Mouse (Mus musculus): Measurements from ENCODE around the gene Chn2. TPM values are rescaled to one million over a fixed set of nuclear protein-coding genes. Genes with fewer than 3 reads are reported as not detected.

Gene Chn2
- polyA plus RNA-seq, 1 experiment from 2014 or later: 5.5 TPM

- H3K36me3 ChIP-seq (ENCODE audit: control insufficient read depth, insufficient read depth, low read length): no peaks in the 10 kb centered on the region
- H3K27me3 ChIP-seq (replicated peaks; ENCODE audit: control insufficient read depth, insufficient read depth, low read length): no peaks in the 10 kb centered on the region
- H3K27ac ChIP-seq (ENCODE audit: low read depth, low read length): no peak overlapping the region
- H3K9ac ChIP-seq (ENCODE audit: low read depth, low read length): no peak overlapping the region
- H3K9me3 ChIP-seq (ENCODE audit: control insufficient read depth, low read length): no peaks in the 10 kb centered on the region
- WGBS: 64% methylated on average over 1 of the region's 1 CpGs
- no peak for ATAC-seq (replicated peaks; ENCODE audit: low FRiP score)
- no peak overlapping the region for H3K4me2 ChIP-seq
- no peak overlapping the region for H3K4me3 ChIP-seq (ENCODE audit: low read depth, low read length)
- H3K4me1 ChIP-seq (replicated peaks; ENCODE audit: control insufficient read depth, insufficient read depth, low read length): no peaks in the 10 kb centered on the region
- DNase-seq (ENCODE audit: low spot score): no peak
Observed at GRCm38 (mm10) chr6:54320236-54320635, 280.9 kb downstream of the Chn2 start.

GRCm38 (mm10) chr6:54325246-54325885 lies 286.0 kb downstream of the Chn2 start, which contains the start of gene Prr15:
Gene Prr15 (plus strand): TSS chr6:54325835.
- Histone ChIP-seq H3K9ac (ENCODE audit: low read depth, low read length) (no peak within 1 kb of the TSS), H3K27ac (ENCODE audit: low read depth, low read length) (no peak within 1 kb of the TSS), H3K4me1 (replicated peaks; ENCODE audit: control insufficient read depth, insufficient read depth, low read length) (no peaks in the 10 kb centered on the region), H3K4me3 (ENCODE audit: low read depth, low read length) (peak within 1 kb of the TSS; percentile 52), H3K36me3 (ENCODE audit: control insufficient read depth, insufficient read depth, low read length) (no peaks in the 10 kb centered on the region), H3K27me3 (replicated peaks; ENCODE audit: control insufficient read depth, insufficient read depth, low read length) (peaks cover 23% of the 10 kb centered on the region), H3K4me2 (peak within 1 kb of the TSS; percentile 87), H3K9me3 (ENCODE audit: control insufficient read depth, low read length) (no peaks in the 10 kb centered on the region)
- DNase-seq (ENCODE audit: low spot score): no peak
- 64% methylated on average over 3 of the region's 3 CpGs for WGBS
- ATAC-seq (replicated peaks; ENCODE audit: low FRiP score): no peak

GRCm38 (mm10) chr6:54326671-54327625 lies 287.6 kb downstream of the Chn2 start:
- DNase-seq (ENCODE audit: low spot score) (peak; percentile 51), ATAC-seq (replicated peaks; ENCODE audit: low FRiP score) (peak; percentile 45)
- Histone ChIP-seq H3K36me3 (ENCODE audit: control insufficient read depth, insufficient read depth, low read length) (no peaks in the 10 kb centered on the region), H3K27me3 (replicated peaks; ENCODE audit: control insufficient read depth, insufficient read depth, low read length) (peaks cover 23% of the 10 kb centered on the region), H3K4me1 (replicated peaks; ENCODE audit: control insufficient read depth, insufficient read depth, low read length) (no peaks in the 10 kb centered on the region), H3K27ac (ENCODE audit: low read depth, low read length) (no peak overlapping the region), H3K4me2 (peak overlapping the region; percentile 87), H3K9ac (ENCODE audit: low read depth, low read length) (peak overlapping the region; percentile 20; the same call in 1 of the 2 replicates), H3K9me3 (ENCODE audit: control insufficient read depth, low read length) (no peaks in the 10 kb centered on the region), H3K4me3 (ENCODE audit: low read depth, low read length) (peak overlapping the region; percentile 52)
- WGBS: under 1% methylated on average over 53 of the region's 53 CpGs

GRCm38 (mm10) chr6:54327626-54328003 lies 288.3 kb downstream of the Chn2 start:
- peak overlapping the region; percentile 34; the same call in 1 of the 2 replicates for H3K9ac ChIP-seq (ENCODE audit: low read depth, low read length)
- WGBS: 1% methylated on average over 28 of the region's 28 CpGs

GRCm38 (mm10) chr6:54328783-54329182 lies 289.4 kb downstream of the Chn2 start:
- 82% methylated on average over 5 of the region's 5 CpGs for WGBS
- peaks cover 23% of the 10 kb centered on the region for H3K27me3 ChIP-seq (replicated peaks; ENCODE audit: control insufficient read depth, insufficient read depth, low read length)
- no peaks in the 10 kb centered on the region for H3K4me1 ChIP-seq (replicated peaks; ENCODE audit: control insufficient read depth, insufficient read depth, low read length)
- no peaks in the 10 kb centered on the region for H3K36me3 ChIP-seq (ENCODE audit: control insufficient read depth, insufficient read depth, low read length)
- H3K27ac ChIP-seq (ENCODE audit: low read depth, low read length): no peak overlapping the region
- H3K4me2 ChIP-seq: no peak overlapping the region
- H3K9me3 ChIP-seq (ENCODE audit: control insufficient read depth, low read length): no peaks in the 10 kb centered on the region
- no peak overlapping the region for H3K4me3 ChIP-seq (ENCODE audit: low read depth, low read length)
- no peak for ATAC-seq (replicated peaks; ENCODE audit: low FRiP score)
- no peak overlapping the region for H3K9ac ChIP-seq (ENCODE audit: low read depth, low read length)
- DNase-seq (ENCODE audit: low spot score): no peak

More at GRCm38 (mm10) chr6:54327626-54328003, 288.3 kb downstream of the Chn2 start:
- no peaks in the 10 kb centered on the region for H3K9me3 ChIP-seq (ENCODE audit: control insufficient read depth, low read length)
- H3K4me1 ChIP-seq (replicated peaks; ENCODE audit: control insufficient read depth, insufficient read depth, low read length): no peaks in the 10 kb centered on the region
- H3K4me3 ChIP-seq (ENCODE audit: low read depth, low read length): peak overlapping the region; percentile 52
- H3K27me3 ChIP-seq (replicated peaks; ENCODE audit: control insufficient read depth, insufficient read depth, low read length): peaks cover 23% of the 10 kb centered on the region
- no peaks in the 10 kb centered on the region for H3K36me3 ChIP-seq (ENCODE audit: control insufficient read depth, insufficient read depth, low read length)
- H3K4me2 ChIP-seq: peak overlapping the region; percentile 87
- ATAC-seq (replicated peaks; ENCODE audit: low FRiP score) (no peak), DNase-seq (ENCODE audit: low spot score) (peak; percentile 47)
- no peak overlapping the region for H3K27ac ChIP-seq (ENCODE audit: low read depth, low read length)

- no peak overlapping the region for H3K27ac ChIP-seq (ENCODE audit: low read depth, low read length)
- H3K4me3 ChIP-seq (ENCODE audit: low read depth, low read length): no peak overlapping the region
- H3K4me2 ChIP-seq: no peak overlapping the region
- H3K27me3 ChIP-seq (replicated peaks; ENCODE audit: control insufficient read depth, insufficient read depth, low read length): peaks cover 23% of the 10 kb centered on the region
- no peaks in the 10 kb centered on the region for H3K4me1 ChIP-seq (replicated peaks; ENCODE audit: control insufficient read depth, insufficient read depth, low read length)
- no peaks in the 10 kb centered on the region for H3K36me3 ChIP-seq (ENCODE audit: control insufficient read depth, insufficient read depth, low read length)
- H3K9me3 ChIP-seq (ENCODE audit: control insufficient read depth, low read length): no peaks in the 10 kb centered on the region
- no peak overlapping the region for H3K9ac ChIP-seq (ENCODE audit: low read depth, low read length)
- DNase-seq (ENCODE audit: low spot score) (no peak), ATAC-seq (replicated peaks; ENCODE audit: low FRiP score) (no peak)
- WGBS: 67% methylated on average over 3 of the region's 3 CpGs
Observed at GRCm38 (mm10) chr6:54329598-54329997, 290.2 kb downstream of the Chn2 start.

- no peak overlapping the region for H3K4me2 ChIP-seq
- 82% methylated on average over 10 of the region's 10 CpGs for WGBS
Observed at GRCm38 (mm10) chr6:54330166-54330565, 290.8 kb downstream of the Chn2 start.

GRCm38 (mm10) chr6:54331765-54332164 lies 292.4 kb downstream of the Chn2 start:
- peaks cover 11% of the 10 kb centered on the region for H3K27me3 ChIP-seq (replicated peaks; ENCODE audit: control insufficient read depth, insufficient read depth, low read length)
- H3K4me1 ChIP-seq (replicated peaks; ENCODE audit: control insufficient read depth, insufficient read depth, low read length): no peaks in the 10 kb centered on the region
- H3K4me3 ChIP-seq (ENCODE audit: low read depth, low read length): no peak overlapping the region
- no peak overlapping the region for H3K4me2 ChIP-seq
- WGBS: 75% methylated on average over 10 of the region's 10 CpGs
- H3K9me3 ChIP-seq (ENCODE audit: control insufficient read depth, low read length): no peaks in the 10 kb centered on the region
- no peak overlapping the region for H3K9ac ChIP-seq (ENCODE audit: low read depth, low read length)
- H3K36me3 ChIP-seq (ENCODE audit: control insufficient read depth, insufficient read depth, low read length): no peaks in the 10 kb centered on the region
- H3K27ac ChIP-seq (ENCODE audit: low read depth, low read length): no peak overlapping the region
- DNase-seq (ENCODE audit: low spot score) (no peak), ATAC-seq (replicated peaks; ENCODE audit: low FRiP score) (no peak)

More at GRCm38 (mm10) chr6:54330166-54330565, 290.8 kb downstream of the Chn2 start:
- H3K4me1 ChIP-seq (replicated peaks; ENCODE audit: control insufficient read depth, insufficient read depth, low read length): no peaks in the 10 kb centered on the region
- H3K27me3 ChIP-seq (replicated peaks; ENCODE audit: control insufficient read depth, insufficient read depth, low read length): peaks cover 23% of the 10 kb centered on the region
- no peaks in the 10 kb centered on the region for H3K9me3 ChIP-seq (ENCODE audit: control insufficient read depth, low read length)
- H3K36me3 ChIP-seq (ENCODE audit: control insufficient read depth, insufficient read depth, low read length): no peaks in the 10 kb centered on the region
- no peak overlapping the region for H3K27ac ChIP-seq (ENCODE audit: low read depth, low read length)
- DNase-seq (ENCODE audit: low spot score) (no peak), ATAC-seq (replicated peaks; ENCODE audit: low FRiP score) (no peak)
- no peak overlapping the region for H3K4me3 ChIP-seq (ENCODE audit: low read depth, low read length)
- no peak overlapping the region for H3K9ac ChIP-seq (ENCODE audit: low read depth, low read length)

All from liver, embryonic 11.5 days (tissue).